Comparison of ENCODE assay signal across 8 mouse cellular contexts in the genomic region with DNA sequence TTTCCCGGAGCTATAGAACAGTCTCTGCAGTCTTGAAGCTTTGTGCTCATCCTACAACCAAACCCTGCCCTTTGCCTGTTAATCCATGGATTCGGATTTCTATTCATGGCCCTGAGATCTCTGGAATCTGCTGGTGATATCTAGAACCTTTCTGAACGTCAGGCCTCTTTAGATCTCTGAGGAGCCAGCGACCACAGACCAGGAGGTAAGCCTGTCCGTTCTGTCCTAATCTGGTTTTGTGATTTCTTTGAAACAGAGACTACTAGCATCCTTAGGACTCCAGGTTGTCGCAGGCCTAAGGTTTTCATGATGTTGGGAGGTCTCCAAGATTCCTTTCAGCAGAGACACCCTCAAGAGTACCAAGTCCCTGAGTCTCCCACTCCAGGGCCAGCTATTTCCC. TPM values are rescaled to one million over a fixed set of nuclear protein-coding genes. Genes with fewer than 3 reads are reported as not detected.
DNase-seq lines count a peak whose midpoint lies in the region; ATAC-seq lines count a peak whose summit lies in the region.

No protein-coding gene starts in this region.

- H3K36me3 ChIP-seq in hindbrain, embryonic 15.5 days = peaks cover 24% of the 10 kb centered on the region

- H3K4me1 ChIP-seq in hindbrain, embryonic 15.5 days (replicated peaks) = peaks cover 45% of the 10 kb centered on the region

- H3K27ac ChIP-seq in hindbrain, embryonic 15.5 days (replicated peaks) = peak overlapping the region; percentile 84

- peak overlapping the region; percentile 90 for H3K4me2 ChIP-seq in hindbrain, embryonic 15.5 days

- H3K9ac ChIP-seq in hindbrain, embryonic 15.5 days = peak overlapping the region; percentile 68

- peak; percentile 26 for DNase-seq in cerebellum, adult 11 months
- DNase-seq in ovary, postnatal 14 days (ENCODE audit: low spot score) = peak; percentile 15
- DNase-seq in ovary, postnatal 36 days (ENCODE audit: low spot score) = no peak
- peak; percentile 16 for DNase-seq in lung, postnatal 10 days
- no peak for DNase-seq in adrenal gland, postnatal 25 days

- H3K9me3 ChIP-seq in hindbrain, embryonic 15.5 days = no peaks in the 10 kb centered on the region

- 23% methylated on average over 6 of the region's 6 CpGs for WGBS in hindbrain, embryonic 15.5 days

- no peak for ATAC-seq in cerebellum, adult (ENCODE audit: insufficient number of reproducible peaks, low FRiP score, low TSS enrichment)
- ATAC-seq in hindbrain, embryonic 15.5 days (ENCODE audit: low FRiP score, low read depth) = no peak; the same call in 1 of the 2 replicates
- no peak for ATAC-seq in granulocyte monocyte progenitor cell, adult 5-6 weeks (replicated peaks; ENCODE audit: poor library complexity, severe bottlenecking)

- peaks cover 10% of the 10 kb centered on the region for H3K27me3 ChIP-seq in hindbrain, embryonic 15.5 days

- peak overlapping the region; percentile 61 for H3K4me3 ChIP-seq in hindbrain, embryonic 15.5 days

RNA-seq across cellular contexts. Expression of a gene that starts 0.4 kb away (rescaled TPM):
- polyA plus RNA-seq in hindbrain, embryonic 15.5 days (2015; fragmentation: Nextera tagmentation; extraction: Ambion mirVana) = 38.8 and 41.3 TPM in 2 replicates
- 4.1 and 7.0 TPM in 2 replicates for total RNA-seq in granulocyte monocyte progenitor cell, adult 5-6 weeks (2014; fragmentation: Nextera tagmentation)
- 11.6 and 16.0 TPM in 2 replicates for total RNA-seq in granulocyte monocyte progenitor cell, adult 5-6 weeks (2017)
- 20.0 and 22.0 TPM in 2 replicates for total RNA-seq in adrenal gland, postnatal 25 days (2021)

RNA-seq across cellular contexts. Expression of a gene that starts 25.9 kb away (rescaled TPM):
- polyA plus RNA-seq in hindbrain, embryonic 15.5 days (2015; fragmentation: Nextera tagmentation; extraction: Ambion mirVana) = 177 and 190 TPM in 2 replicates
- 128 and 164 TPM in 2 replicates for total RNA-seq in granulocyte monocyte progenitor cell, adult 5-6 weeks (2014; fragmentation: Nextera tagmentation)
- 172 and 194 TPM in 2 replicates for total RNA-seq in granulocyte monocyte progenitor cell, adult 5-6 weeks (2017)
- total RNA-seq in adrenal gland, postnatal 25 days (2021) = 73.9 and 97.0 TPM in 2 replicates

RNA-seq across cellular contexts. Expression of a gene that starts 37.4 kb away (rescaled TPM):
- 2.4 TPM in 2 replicates for polyA plus RNA-seq in hindbrain, embryonic 15.5 days (2015; fragmentation: Nextera tagmentation; extraction: Ambion mirVana)
- not detected in 2 replicates for total RNA-seq in granulocyte monocyte progenitor cell, adult 5-6 weeks (2014; fragmentation: Nextera tagmentation)
- not detected in 2 replicates for total RNA-seq in granulocyte monocyte progenitor cell, adult 5-6 weeks (2017)
- 2.3 TPM in 2 replicates for total RNA-seq in adrenal gland, postnatal 25 days (2021)

Comparison
In these comparisons a context has a peak if more than half of its experiments do, and no peak if none do; other contexts are left out.
1. DNase-seq: peak in cerebellum, adult 11 months (single experiment), ovary, postnatal 14 days (single experiment) and lung, postnatal 10 days (single experiment); none in ovary, postnatal 36 days (single experiment) and adrenal gland, postnatal 25 days (single experiment).